Mouse (Mus musculus): Measurements from ENCODE around the gene Aldob.

GRCm38 (mm10) chr4:49522576-49522975, 26.8 kb downstream of the Aldob start:
- no peak for TF ChIP-seq CTCF (IDR thresholded peaks at IDR 0.05; ENCODE audit: control insufficient read depth, insufficient read depth, low read length)
- no peak for TF ChIP-seq POLR2A (IDR thresholded peaks at IDR 0.05; ENCODE audit: borderline replicate concordance, control insufficient read depth, low read depth, low read length)

Data from bone marrow, adult 2 months (tissue).